Mouse (Mus musculus) kidney, adult 2 months (tissue): ENCODE measurements around the gene Ogfod1.

Experiments used
- CTCF ChIP-seq: fragments of 200-500 bp; conservative IDR thresholded peaks from 2 replicates; pipeline ENCODE4 v1.5.1; 2011; ENCODE audit warnings: low read depth, mild to moderate bottlenecking, control low read depth, low read length, moderate library complexity, mixed read lengths; ENCODE audit not compliant: insufficient read depth, insufficient read length
- POLR2A ChIP-seq: fragments of 200-500 bp; IDR thresholded peaks from one replicate; pipeline ENCODE4 v1.6.1; 2011; ENCODE audit warnings: low read depth, low read length, control low read depth

DNA sequence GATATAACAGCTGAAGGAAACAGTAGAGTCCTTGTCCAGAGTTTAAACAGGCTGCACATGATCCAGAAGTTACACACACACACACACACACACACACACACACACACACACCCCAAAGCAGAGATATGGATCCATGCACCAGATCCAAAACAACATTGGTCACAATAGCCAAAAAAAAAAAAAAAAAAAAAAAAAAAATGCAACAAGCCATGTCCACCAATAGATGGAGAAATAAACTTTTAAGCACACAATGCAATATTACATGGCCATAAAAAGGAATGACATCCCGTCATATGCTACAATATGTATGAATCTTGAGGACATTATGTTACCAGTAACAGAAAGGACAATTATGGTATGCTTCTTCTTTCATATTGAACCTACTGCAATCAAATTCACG lies 77.0 kb downstream of the Ogfod1 start:
- no peak for TF ChIP-seq CTCF
- TF ChIP-seq POLR2A, result no peak
